Mouse (Mus musculus) cerebellum, postnatal 14 days (tissue): Measurements from ENCODE around the gene Rnf20.

Experiments
- DNase-seq, 2 experiments: peaks; one replicate each; pipeline ENCODE4 v3.0.0; 2021; ENCODE audit warnings: mixed read lengths in 2 of 2

Gene Rnf20

GRCm38 (mm10) chr4:49661664-49662063, 29.9 kb downstream of the Rnf20 start:
- no peak for DNase-seq

DNA sequence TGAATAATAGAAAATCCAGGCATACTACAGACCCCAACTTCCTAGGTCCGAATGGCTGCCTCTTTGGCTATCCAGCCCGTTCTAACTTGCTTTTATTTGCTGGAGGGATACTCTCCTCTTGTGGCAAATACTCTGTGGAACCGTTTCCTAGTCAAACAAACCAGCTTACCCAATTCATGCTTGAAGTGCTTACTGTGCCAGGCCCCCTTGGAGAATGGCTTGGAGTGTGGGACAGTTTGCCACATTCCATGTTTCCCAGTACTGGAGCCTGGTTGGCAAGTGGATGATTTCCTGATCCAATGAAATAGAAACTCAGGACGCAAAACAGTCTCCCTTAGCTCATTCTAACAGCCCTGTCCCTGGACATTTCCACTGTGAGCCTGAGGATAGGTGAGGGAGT, 30.4 kb downstream of the Rnf20 start:
- DNase-seq: no peak

GRCm38 (mm10) chr4:49664850-49665249, 33.0 kb downstream of the Rnf20 start:
- DNase-seq: no peak

- no peak for DNase-seq
These were observed 44.3 kb downstream of the Rnf20 start for GRCm38 (mm10) chr4:49676071-49676470.

DNA sequence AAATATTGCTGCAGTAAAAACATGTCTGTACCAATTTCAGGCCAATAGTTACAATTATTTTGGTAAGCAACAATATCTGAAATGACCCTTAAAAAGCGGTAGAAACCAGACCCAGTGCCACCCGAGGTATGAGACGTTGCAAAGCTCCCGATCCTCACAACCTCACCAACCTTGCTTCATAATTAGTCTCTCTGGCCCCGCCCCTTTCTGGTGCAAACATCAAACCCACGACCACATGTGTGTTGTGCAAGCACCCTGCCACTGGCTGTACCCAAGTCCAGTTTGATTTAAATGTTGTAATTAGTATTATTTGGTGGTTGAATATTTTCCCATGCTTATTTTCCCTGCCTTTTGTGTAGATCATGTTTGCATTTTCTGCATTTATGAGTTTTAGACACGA, 45.0 kb downstream of the Rnf20 start:
- DNase-seq: no peak

DNA sequence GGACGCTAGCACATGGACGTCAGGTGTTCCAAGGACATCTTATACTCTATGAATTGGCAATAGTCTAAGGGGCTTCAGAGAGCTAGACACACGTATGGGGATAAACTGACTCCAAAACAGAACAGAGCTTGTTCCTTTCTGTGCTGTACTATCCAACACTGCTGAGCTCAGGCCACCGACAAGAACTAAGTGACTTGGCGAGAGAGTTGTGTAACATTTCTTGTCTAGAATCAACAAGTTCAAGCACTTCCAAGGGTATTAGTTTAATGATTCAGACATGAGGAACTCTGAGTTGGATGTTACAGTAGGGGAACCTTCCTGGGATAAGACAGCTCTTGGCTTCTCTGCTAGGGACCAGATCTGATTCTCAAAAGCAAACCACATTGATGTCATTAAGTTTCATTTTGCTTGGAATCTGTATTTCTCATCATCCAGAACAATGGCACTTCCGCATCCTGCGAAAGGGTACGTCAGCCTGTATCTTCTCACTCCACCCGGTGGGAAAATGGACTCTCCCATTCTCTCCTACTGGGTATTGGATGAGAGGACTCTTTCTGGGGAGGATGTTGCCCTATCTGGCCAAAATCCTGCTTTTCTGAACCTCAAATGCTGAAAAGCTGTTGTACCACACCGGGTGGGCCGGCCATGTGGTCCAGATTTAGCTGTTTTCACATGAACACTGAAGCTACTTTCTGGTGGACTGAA, 48.5 kb downstream of the Rnf20 start:
- DNase-seq: no peak

GRCm38 (mm10) chr4:49681812-49682211, 50.0 kb downstream of the Rnf20 start, which contains the start of gene Ppp3r2:
TSS of gene Ppp3r2 (minus strand) at chr4:49682024.
- no peak for DNase-seq

- DNase-seq: peak; percentile 71 to 75
These were observed 56.9 kb downstream of the Rnf20 start for GRCm38 (mm10) chr4:49688594-49689288.

DNA sequence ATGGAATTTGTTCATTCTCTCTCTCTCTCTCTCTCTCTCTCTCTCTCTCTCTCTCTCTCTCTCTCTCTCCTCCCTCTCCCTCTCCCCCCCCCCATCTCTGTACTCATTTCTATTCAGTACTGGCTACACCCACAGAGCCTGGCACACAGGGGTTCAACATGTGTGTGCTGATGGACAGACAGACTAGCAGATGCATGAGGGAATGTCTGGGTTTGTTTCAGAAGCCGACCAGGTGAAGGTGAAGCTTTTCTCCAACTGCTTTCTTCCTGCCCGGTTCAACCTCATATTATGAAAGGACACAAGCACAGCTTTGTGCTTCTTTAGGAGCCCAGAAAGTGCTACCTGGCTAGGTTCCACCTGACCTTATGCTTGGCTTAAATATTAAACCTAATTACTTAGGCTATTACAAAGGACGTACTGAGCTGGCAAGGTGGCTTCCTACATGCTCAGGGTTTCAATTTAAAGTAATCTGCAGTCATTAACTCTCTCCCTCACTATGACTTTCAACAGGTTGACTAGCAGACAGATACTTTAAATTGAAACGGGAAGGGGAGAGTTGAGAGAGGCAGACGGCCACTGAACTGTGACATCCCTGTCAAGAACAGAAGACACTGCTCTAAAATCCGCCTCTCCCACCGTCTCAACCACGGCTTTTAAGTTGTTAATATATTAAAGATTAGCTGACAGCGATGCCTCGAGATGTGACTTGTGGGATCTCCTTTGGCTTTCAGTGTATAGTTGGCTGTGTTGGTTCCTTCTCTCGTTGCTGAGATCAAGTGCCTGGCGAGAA, 59.8 kb downstream of the Rnf20 start:
- DNase-seq: no peak
